Mouse (Mus musculus) thymus, postnatal 25 days (tissue): ENCODE data around the gene Sobp.

Source experiments
- DNase-seq: peaks from one replicate; pipeline ENCODE4 v3.0.0; 2022

The Sobp gene

DNA sequence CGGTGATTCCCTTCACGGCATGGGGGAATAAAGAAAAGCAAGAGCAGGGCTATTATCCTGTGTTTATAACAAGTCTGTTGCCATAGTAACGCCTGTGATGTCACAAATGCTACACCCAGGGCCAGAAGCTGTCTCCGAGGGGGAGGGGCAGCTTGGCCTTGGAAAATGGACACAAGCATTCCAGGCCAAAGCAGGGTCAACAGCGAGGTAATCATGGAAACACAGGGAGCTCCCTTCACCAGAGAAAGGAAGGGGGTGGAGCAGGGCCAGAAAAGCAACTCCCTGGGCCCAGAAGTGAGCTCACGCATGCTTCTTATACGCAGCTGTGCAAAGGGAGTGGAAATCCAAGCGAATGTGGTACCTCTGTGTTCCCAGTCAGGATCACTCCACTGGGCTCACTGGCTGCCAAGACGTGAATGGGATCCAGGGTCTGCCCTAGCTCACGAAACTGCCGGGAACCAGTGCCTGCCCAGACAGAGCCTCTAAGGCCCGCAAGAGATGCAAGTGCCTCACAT lies 19.2 kb downstream of the Sobp start:
- DNase-seq = no peak

DNA sequence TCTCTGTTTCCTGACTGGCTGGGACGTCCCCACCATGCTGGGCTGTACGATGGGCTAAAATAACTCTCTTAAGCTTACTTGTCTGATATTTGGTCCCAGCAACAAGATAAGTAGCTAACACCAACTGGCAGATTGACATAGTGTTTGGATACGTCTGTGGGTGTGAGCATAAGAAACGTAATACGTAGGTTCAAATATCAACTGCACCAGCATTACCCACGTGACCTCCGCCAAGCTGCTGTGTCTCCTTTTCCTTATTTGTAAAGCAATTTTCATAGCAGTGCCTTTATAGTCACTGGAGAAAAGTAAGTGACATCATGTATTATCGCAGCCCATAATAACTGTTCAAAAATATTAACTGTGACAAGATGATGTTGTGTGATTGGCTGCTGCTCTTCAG lies 21.7 kb downstream of the Sobp start:
- DNase-seq = no peak

DNA sequence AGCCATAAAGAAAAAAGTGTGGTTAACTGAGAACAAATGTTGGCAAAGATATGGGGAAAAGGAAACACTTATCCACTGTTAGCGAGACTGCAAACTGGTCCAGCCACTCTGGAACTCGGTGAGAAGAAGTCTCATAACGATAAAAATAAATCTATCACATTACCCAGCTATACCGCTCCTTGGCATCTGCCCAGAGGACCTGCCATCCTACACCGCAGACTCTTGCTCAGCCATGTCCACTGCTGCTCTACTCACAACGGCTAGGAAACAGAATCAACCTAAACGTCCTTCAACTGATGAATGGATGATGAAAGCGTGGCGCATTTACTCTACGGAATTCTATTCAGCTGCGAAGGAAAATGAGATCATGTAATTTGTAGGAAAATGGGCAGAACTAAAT lies 25.9 kb downstream of the Sobp start:
- no peak for DNase-seq

DNA sequence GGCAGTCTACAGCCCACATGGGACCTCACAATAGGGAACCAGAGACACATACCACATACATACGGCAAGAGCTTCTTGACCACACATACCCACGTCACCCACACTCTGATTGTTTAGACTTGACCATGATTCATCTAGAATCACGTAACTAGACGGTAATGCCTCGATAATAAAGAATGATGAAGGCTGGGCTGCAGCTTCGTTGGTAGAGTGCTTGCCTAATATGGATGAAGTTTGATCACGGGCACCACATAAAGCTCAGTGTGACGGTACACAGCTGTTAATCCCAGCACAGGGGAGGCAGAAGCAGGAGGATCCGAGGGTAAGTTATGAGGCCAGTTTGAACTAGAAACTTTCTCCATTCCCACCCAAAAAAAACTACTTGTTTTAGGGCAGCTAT lies 31.2 kb downstream of the Sobp start:
- no peak for DNase-seq

DNA sequence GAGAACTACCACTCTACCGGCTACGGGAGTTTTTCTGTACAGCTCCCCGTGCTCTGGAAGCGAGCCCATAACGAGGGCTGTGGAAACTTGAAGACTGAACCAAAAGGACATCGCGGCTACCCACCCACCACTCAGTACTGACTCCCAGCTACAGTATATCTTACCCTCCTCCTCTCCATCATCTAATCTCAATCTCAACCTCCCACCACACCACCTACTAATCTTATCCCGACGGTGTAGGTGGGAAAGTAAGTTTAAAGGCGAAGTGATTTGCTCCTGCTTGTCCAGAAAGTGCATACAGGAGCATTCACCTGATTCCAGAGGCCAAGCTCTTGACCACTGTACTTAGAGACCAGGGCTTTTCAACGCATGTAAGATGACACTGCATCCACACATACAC lies 40.3 kb downstream of the Sobp start:
- no peak for DNase-seq

DNA sequence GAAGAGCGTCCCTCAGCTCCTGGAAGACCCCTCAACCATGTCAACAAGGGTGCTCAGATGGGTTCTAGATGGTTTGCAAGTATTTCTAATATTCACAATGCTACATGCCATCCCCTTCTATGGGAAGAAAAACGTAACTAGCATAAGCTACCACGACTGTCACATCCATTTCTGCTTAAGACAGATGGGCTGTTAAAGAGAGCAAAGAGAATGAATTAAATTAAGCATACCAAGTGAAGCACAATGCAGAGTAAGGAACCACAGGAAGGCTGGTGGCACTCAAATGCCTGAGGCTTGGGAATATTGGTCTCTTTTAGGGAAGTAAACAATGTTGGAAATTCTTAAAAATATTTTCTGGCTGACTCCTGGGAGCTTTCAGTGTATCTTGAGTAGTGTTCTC lies 45.6 kb downstream of the Sobp start:
- DNase-seq = no peak

DNA sequence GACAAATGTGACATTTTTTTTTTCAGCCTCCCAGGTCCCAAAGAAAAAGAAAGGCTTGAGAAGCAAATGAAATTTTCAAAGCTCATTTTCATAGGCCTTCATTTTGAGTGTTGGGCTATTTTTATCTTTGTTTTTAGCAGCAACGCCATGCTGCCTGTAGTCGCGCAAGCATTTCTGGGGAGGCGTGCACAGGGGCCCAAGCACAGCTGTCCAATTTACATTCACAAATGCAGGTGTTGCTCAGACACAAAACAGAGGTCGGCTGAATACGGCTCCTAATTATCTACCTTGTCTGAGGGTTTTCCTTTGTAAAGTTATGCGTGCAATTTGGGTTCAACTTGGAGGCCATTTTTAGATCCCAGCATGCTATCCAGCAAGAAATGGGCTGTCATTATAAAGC lies 49.8 kb downstream of the Sobp start:
- DNase-seq = no peak

DNA sequence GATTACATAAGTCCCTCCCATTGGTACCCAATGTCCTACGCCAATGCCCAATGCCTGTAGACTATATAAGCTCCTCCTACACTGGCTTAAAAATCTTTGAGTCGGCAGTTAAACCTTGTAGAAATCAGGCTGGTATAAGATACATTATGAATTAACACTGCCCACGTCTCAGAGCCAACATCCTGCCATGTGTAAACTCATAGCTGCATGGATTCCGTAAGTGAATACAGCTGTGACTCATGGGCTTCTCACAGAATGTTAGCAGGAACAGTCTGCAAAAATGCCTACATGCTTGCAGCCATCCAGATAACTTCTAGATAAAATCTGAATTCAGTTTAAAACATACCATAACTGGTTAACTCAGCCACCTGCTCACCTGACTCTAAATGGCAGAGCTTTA lies 50.2 kb downstream of the Sobp start:
- DNase-seq = no peak

DNA sequence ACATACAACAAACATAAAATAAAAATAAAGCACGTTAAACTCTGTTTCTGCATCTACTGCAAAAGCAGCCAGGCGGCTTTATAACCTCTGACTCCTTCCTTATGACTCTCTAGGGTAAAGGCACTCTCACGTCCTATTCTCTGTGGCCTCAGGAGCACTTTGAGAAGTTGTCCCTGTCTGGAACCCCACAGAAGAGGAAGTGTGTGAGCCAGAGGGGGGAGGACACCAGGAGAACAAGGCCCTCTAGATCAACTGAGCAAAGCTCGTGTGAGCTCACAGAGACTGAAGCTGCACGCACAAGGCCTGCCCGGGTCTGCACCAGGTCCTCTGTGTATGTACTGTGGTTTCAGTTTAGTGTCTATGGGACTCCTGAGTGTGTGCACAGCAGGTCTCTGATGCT lies 50.9 kb downstream of the Sobp start:
- DNase-seq = no peak

DNA sequence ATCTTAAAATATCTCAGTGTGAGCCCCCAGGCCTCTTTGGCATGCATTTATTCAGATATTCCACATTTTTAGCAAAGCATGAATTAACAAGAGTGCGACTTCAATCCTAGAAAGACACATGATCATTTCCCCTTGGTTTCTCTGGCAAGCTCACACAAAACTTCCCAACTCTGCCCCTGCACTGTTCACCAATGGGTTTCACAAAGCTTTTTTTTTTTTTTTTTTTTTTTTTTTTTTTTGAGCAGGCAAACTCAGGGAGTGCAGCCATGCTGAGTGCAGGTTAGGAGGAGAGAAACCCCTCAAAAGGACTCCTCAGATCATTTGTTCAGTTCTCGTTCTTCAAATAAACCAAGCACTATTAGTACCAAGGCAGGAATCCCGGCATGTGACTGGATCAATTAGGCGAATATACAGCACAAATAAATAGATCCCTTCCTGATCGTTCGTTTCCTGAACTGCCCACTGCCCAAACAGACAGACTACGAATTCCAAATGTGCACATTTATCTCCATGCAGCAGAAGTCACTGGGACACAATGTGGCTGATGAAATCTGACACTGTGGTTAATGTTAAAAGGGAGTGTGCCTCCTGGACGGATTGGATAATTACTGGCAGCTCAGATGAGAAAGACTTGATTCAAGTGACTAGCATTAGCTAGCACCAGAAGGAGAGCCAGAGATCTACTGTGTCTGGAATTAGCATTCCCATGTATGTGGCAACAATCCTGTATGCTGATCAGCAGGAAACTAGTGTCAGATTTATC lies 53.5 kb downstream of the Sobp start:
- DNase-seq = no peak

DNA sequence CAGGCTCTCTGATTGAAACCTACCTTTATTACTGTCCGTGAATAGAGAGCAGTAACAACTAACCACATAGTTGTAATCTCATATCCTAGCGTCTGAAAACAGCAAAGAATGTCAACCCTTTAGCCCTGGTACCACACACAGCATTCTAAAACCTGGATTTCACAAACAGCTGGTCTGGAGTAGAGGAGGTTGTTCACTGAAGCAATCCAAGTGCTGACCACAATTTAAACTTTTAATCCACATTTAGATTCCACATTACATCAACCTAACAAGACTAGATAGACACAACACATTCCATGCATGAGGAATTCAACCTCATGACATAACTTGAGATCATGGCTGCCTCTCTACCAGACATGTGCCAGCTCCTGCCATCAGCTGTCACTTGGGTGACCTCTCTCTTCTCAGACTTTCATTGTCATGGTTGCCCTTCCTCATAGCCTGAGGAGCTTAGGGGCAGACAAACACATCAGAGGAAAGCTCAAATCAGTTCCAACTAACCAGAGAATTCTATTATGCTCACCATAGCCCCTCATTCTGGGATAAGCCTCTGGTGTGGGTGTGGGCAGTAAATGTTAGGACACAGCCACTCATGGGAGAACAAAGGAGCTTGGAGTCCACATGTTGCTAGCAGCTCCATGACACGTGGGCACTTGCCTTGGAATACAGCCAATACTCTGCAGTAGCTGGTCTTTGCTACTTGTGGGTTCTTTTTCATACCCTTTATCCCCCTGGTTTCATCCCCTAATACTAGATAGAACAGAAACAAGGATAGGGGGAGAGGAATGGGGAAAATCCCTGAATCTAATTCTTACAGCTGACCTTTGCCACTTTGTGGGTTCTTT lies 58.0 kb downstream of the Sobp start:
- no peak for DNase-seq

DNA sequence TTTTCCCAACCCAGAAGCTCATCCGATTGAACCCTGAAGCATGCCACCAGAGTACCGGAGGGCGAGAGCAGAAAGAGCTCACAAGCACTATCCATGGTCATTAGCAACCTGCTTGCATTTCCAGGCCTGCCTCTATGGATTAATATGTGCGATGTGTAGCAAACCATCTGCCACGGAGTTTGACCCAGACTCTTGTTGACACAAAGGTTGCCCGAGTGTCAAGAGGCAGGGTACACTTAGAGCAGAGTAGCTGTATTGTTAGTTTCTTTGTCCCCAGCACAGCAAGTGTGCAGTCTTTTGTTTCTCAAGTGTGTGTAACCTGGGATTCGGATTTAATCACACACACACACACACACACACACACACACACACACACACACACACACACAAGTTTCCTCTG lies 62.0 kb downstream of the Sobp start:
- no peak for DNase-seq

DNA sequence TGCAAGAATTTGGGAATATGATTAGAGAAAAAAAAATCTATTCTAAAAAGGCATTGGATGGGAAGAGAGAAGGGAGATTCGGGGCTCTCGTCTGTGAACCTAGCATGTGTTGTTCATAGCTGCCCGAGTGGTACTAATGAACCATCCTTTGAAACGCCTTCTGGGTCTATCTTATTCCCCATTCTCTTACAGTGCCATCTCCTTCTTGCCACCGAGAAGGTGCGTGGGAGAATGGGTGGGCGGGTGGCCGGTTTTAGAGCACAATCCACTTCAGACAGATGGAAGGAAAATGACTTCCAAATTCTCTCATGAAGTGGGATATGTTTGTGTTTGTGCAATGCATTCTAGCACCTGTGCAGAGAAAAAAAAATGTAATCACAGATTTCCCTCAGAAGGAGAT lies 67.7 kb downstream of the Sobp start:
- no peak for DNase-seq

DNA sequence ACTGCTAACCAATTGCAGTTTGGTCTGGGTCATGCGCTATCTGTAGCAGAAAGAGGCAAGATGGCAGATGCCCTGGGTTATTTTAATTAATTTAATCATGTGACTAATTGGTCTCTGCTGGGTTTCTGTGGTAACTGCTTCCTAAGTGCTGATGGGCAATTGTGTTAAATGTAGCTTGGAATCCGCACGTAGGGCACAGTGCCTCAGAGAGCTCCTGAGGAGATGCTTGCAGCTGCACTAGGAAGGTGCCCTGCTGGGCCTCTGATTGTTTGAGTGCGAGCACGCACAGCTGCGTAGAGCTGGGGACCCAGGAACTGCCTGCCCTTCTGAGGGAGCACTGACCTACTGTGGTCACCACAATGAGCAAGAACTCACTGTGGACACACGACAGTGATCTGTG lies 68.1 kb downstream of the Sobp start:
- DNase-seq = no peak

DNA sequence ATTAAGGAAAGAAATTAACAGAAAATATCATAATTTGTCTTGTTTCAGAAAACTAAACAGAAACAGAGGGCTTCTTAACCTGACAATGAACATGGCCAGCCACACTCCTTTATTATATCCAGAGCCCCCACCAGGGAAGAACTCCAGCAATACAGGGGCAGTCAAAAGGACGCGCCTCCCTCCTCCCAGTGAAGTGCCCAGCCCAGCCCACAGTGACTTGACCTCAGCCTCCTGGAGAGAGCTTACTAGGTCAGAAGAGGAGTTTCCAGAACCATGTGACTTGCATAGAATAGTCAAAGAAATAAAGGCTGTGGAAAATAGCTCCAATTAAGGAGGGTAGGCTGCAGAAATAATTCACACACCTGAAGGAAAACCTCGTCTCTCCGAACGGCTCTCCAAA lies 73.8 kb downstream of the Sobp start:
- DNase-seq = no peak

DNA sequence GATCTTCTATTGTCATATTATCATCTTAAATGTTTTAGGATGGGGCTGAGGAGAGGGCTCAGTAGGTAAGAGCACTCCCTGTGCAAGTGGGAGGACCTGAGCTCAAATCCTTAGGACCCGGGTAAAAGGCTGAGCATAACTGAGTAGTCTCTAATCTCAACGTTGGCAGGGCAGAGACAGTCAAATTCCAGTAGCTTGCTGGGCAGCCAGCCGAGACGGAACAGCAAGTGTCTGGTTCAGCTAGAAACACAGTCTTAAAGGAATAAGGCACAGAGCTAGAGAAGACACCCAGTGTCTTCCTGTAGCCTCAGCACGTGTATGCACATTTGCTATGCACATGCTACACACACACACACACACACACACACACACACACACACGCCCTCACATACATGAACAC lies 75.1 kb downstream of the Sobp start:
- no peak for DNase-seq

DNA sequence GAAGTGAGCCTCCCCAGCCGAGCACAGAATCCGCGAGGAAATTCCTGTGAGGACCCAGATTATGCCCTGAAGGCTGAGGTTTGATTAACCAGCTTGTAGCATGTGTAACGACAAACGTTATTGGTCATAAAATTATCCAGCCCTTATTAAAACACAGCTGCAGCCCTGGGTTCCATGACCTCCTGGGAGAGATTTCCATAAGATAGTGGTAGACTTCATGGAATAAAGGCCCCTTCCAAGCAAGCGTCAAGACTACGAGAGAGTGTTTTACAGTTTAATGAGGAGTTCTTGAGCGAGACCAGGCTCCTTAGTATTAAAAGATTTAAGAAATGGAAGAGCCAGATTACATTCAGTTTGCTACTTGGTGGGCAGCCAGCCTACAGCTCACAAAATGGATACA lies 76.6 kb downstream of the Sobp start:
- DNase-seq = no peak

DNA sequence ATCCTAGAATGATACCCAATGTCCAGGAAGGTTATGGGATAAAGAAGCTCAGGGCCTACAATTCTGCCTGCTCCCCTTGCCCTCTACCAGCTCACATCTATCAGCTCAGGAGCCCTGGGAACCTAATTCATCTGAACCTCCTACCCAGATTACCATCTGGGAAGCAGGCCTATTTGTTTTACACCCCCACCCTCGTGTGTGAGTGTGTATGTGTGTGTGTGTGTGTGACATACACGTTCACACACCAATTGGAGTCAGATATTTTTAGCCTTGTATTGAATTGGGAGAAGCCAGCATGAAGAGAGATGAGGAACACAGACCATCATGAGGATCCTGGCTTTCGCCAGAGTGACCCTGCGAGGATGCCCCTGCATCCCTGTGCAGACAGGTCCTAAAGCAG lies 77.7 kb downstream of the Sobp start:
- no peak for DNase-seq

DNA sequence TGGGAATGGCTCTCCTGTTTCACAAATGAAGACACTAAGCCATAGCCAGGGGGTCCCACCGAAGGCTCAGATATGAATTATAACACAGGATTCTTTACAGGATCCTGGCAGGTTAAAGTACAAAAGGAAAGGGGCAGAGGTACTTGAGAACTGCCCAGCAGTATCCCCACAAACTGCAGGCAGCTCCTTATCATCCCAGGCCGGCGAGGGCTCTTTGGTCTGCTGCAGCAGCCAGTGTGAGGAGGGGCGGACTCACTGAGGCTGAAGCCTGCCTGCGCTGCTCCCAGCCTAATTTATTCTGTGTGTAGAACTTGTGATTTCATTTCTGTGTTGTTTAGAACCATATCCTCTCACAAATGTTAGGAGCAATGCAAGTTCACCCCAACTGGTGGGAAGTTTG lies 79.8 kb downstream of the Sobp start:
- DNase-seq = no peak

DNA sequence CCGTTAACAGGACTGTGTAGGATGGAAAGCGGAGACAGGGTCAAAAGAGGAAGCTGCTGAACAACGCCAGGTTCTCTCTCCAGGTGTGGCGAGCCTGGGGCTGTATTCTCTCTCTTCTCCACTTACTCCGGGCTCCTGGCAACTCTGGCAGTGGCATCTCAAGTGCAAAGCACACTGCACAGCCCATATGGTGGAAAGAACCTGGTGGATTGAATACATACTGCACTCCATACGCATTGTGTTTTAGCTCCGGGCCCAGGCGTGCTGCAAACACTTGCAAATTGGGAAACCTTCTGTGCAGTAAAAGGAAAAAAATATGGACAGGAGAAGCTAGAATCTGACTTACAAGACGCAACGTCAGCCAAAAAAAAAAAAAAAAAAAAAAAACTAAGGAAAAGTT lies 80.9 kb downstream of the Sobp start:
- DNase-seq = no peak

DNA sequence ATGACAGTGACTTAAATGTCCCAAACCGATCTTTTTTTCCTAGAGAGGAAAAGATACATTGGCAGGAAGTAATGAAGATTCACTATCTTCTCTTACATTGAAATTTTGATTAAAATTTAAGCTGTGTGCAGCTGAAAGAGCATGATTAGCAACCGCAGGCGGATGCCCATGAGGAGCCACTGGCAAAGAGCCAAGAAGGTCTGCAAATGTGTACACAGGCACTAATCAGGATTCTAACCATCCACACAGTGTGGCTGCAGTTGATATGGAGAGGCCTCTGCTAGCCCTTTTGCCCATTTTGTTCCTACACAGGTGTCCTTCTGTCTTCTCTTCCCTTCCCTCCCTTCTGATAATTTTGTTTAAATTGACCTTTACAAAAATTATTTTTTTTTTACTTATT lies 84.3 kb downstream of the Sobp start:
- DNase-seq = no peak

DNA sequence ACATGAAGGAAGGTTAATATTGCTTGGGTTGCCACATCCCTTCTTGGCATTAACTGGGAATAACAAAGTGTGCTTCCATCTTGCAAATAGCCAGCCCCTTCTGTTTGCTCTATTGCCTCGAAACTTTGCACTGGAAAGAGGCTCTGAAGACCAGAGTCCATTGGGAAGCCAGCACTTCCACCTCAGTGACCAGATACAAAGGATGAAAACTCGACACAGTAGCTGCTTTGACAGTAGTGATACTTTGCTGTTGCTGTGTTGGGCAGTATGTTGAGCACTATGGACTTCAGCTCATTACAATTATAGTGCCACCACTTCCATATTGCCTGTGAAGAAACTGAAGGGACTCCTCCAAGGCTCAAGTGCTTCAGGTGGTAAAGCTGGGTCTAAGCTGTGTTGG lies 86.9 kb downstream of the Sobp start:
- no peak for DNase-seq

DNA sequence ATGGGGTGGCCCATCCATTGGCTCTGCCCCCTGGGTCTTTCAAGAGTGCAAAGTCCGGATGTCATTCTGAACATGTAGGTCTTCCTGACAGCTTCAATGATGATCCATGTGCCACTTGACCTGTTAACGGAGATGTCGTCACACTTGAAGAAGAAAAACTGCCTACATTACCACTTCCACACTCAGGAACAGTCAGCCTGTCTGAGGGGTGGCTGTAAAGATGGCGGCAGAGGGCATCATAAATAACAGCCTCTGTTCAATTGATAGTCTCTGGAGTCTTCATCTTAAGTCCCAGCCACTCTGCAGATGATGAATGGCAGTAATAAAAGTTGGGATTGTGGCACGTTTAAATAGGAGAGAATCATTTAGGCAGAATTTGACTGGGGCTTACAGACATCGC lies 87.4 kb downstream of the Sobp start:
- DNase-seq = no peak

DNA sequence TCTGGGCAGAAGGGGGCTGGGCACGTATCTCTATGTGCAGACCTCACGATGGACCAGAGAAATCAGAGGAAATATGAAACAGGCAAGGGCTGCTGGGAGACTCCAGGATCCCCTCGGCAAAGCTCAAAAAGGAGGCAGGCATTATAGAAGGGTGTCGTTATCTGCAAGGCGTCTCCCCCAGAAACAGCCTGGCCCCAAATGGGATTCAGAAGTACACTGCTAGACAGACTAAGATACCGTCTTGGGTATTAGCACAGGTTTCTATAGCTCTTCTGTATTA lies 90.3 kb downstream of the Sobp start:
- no peak for DNase-seq
